Mouse (Mus musculus): ENCODE results near the gene Il1r2. TPM values are rescaled to one million over a fixed set of nuclear protein-coding genes. Genes with fewer than 3 reads are reported as not detected.

Il1r2 gene
- polyA plus RNA-seq, 1 experiment from 2014 or later = 1.6 TPM

DNA sequence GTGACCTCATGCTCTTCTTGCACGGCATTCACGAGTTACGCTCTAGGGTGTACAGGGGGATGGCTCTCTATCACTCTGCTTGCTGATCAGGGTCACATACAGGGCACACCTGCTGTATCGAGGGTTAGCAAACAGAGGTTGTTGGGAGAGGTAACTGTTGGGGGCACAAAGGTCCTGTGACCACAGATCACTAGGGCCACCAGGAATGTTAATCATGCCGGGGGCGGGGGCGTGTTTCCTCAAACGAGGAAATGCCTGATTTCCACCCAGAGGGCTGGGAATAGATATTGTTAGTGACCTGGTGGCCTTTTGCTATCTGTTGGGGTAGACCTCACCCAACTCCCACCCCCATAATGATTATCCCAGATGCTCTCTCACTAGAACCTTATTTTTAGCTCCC lies 93.7 kb downstream of the Il1r2 start:
- H3K9me3 ChIP-seq (ENCODE audit: control insufficient read depth) = no peaks in the 10 kb centered on the region
- ATAC-seq = no peak
- H3K9ac ChIP-seq (ENCODE audit: low read depth, low read length) = no peak overlapping the region
- no peak overlapping the region for H3K4me2 ChIP-seq (replicated peaks; ENCODE audit: low read depth)
- H3K36me3 ChIP-seq (ENCODE audit: control insufficient read depth, insufficient read depth) = no peaks in the 10 kb centered on the region
- no peaks in the 10 kb centered on the region for H3K27me3 ChIP-seq (replicated peaks; ENCODE audit: control insufficient read depth, insufficient read depth, low read length)
- no peak overlapping the region for H3K4me3 ChIP-seq (ENCODE audit: low read depth, low read length)
- no peak for TF ChIP-seq CTCF (IDR thresholded peaks at IDR 0.05; ENCODE audit: low read depth)
- no peak overlapping the region for H3K27ac ChIP-seq (ENCODE audit: low read depth, low read length)
- H3K4me1 ChIP-seq (replicated peaks; ENCODE audit: control insufficient read depth, insufficient read depth, low read length) = no peaks in the 10 kb centered on the region
- 42% methylated on average over 8 of the region's 8 CpGs for WGBS

DNA sequence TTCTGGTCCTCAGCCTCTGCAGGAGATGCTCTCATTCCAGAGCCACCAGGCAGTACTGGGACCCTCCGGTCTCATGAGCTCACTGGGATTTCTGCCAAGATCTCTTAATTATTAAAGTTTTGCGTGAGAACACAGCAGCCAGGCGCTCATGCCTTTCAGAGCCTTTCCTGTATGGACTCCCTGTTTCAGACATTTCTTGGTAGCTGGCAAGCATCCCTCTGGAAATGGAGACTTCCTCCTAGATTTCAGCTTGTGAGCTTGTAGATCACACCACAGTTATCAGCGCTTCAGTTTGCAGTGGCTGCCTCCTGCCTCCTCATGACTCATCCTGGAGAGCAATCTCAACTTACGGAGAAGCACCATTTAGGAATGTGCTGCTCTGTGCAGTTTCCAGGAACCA lies 98.0 kb downstream of the Il1r2 start:
- WGBS = 47% methylated on average over 5 of the region's 5 CpGs
- Histone ChIP-seq H3K27me3 (replicated peaks; ENCODE audit: control insufficient read depth, insufficient read depth, low read length) (no peaks in the 10 kb centered on the region), H3K9ac (ENCODE audit: low read depth, low read length) (no peak overlapping the region), H3K4me3 (ENCODE audit: low read depth, low read length) (no peak overlapping the region), H3K27ac (ENCODE audit: low read depth, low read length) (no peak overlapping the region), H3K9me3 (ENCODE audit: control insufficient read depth) (no peaks in the 10 kb centered on the region), H3K4me1 (replicated peaks; ENCODE audit: control insufficient read depth, insufficient read depth, low read length) (no peaks in the 10 kb centered on the region), H3K36me3 (ENCODE audit: control insufficient read depth, insufficient read depth) (no peaks in the 10 kb centered on the region), H3K4me2 (replicated peaks; ENCODE audit: low read depth) (no peak overlapping the region)
- ATAC-seq = no peak
- no peak for TF ChIP-seq CTCF (IDR thresholded peaks at IDR 0.05; ENCODE audit: low read depth)

DNA sequence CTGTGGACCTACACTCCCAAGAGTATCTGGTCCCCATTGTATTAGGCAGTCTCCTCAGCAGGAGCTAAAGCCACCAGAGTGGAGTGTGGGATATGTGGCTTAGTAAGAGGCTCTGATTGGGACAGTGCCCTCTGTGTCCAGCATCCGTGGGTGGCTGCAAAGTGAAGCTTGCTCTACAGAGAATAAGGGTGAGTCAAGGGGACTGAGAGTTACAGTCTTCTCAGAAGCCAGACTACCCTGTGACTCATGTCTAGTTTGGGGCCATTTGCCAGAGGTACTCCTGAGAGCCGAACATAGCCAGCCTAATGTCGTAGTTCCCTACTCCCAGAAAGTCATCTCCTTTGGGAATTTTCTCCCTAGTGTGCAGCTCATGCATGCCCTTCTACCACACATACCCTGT lies 100.3 kb downstream of the Il1r2 start:
- 76% methylated on average over 3 of the region's 3 CpGs for WGBS
- H3K27ac ChIP-seq (ENCODE audit: low read depth, low read length) = no peak overlapping the region
- H3K36me3 ChIP-seq (ENCODE audit: control insufficient read depth, insufficient read depth) = no peaks in the 10 kb centered on the region
- H3K9ac ChIP-seq (ENCODE audit: low read depth, low read length) = no peak overlapping the region
- no peaks in the 10 kb centered on the region for H3K27me3 ChIP-seq (replicated peaks; ENCODE audit: control insufficient read depth, insufficient read depth, low read length)
- no peaks in the 10 kb centered on the region for H3K4me1 ChIP-seq (replicated peaks; ENCODE audit: control insufficient read depth, insufficient read depth, low read length)
- no peak overlapping the region for H3K4me2 ChIP-seq (replicated peaks; ENCODE audit: low read depth)
- no peak overlapping the region for H3K4me3 ChIP-seq (ENCODE audit: low read depth, low read length)
- ATAC-seq = no peak
- no peaks in the 10 kb centered on the region for H3K9me3 ChIP-seq (ENCODE audit: control insufficient read depth)
- TF ChIP-seq CTCF (IDR thresholded peaks at IDR 0.05; ENCODE audit: low read depth) = no peak

Other genes with a start within 250 kb of the Il1r2 start
- 6.8 and 9.3 TPM in 2 replicates for gene Map4k4, start 173.2 kb upstream of the Il1r2 start, polyA plus RNA-seq (2015; fragmentation: Nextera tagmentation; extraction: Ambion mirVana)
- gene Il1r1, start 151.0 kb downstream of the Il1r2 start, polyA plus RNA-seq (2015; fragmentation: Nextera tagmentation; extraction: Ambion mirVana) = 5.4 and 5.9 TPM in 2 replicates